Mouse (Mus musculus): ENCODE measurements around the gene Stau1.

Stau1 gene

DNA sequence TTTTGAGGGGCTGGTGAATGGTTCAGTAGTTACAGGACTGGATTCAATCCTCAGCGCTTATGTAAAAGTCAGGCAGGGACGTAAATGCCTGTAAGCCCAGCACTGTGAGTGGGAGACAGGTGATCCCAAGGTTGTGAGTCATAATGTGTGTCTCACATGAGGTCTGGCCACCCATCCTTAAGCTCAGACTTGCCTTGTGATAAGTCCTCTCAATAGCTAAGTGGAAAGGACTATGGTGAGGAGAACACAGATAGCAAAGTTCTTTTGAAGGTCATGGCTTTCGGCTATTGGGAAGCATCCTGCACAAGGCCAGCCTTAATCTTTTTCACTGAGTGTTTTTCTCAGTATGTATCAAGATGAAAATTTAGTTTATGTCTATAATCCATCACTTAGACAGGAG is 86.4 kb downstream of the Stau1 start:
- no peak for DNase-seq

- DNase-seq, result peak; percentile 13
Measured at GRCm38 (mm10) chr2:166906523-166907182, 89.4 kb downstream of the Stau1 start.

GRCm38 (mm10) chr2:166905711-166906522 is 90.2 kb downstream of the Stau1 start, which contains the start of gene Cse1l:
Gene Cse1l (plus strand): TSS chr2:166906040.
- DNase-seq, result peak; percentile 98

DNA sequence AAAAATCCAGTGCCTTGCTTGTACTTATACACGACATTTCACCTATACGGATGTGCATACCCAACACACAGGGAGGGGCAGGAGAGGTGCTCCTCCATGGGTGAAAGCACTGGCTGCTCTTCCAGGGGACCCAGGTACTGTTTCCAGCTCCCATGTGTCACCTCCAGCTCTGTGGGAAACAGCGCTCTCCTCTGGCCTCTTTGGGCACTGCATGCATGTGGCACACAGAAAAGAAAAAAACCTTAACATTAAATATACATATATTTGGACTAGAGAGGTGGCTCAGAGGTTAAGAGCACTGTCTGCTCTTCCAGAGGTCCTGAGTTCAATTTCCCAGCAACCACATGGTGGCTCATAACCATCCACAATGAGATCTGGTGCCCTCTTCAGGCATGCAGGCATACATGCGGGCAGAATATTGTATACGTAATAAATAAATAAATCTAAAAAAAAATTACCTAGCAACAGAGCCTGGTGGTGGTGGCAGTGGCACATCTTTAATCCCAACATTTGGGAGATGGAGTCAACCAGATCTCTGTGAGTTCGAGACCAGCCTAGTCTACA is 92.3 kb downstream of the Stau1 start:
- DNase-seq, result no peak

GRCm38 (mm10) chr2:166900792-166901505 is 95.2 kb downstream of the Stau1 start:
- DNase-seq, result no peak

DNA sequence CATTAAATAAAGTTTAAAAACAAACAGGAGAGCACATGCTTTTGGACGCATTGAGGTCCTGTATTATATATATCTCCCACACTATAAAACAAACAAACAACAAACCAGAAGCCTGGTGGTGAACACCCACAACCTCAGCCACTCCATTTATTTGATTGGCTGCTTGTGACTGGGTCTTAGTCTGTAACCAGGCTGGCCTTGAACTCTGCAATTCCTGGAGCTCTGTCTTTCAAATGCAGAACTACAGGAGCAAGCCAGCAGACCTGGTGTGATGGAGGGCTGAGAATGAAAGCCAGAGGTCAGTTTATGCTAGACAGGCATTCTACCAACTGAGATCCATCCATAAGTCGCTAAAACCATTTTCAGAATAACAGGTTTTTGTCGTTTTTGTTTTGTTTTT is 96.4 kb downstream of the Stau1 start:
- no peak for DNase-seq

GRCm38 (mm10) chr2:166899161-166899560 is 96.9 kb downstream of the Stau1 start:
- DNase-seq, result no peak

All from lung, postnatal 14 days (tissue).